Mouse (Mus musculus): ENCODE results near the gene Slc26a10.
A peak's percentile ranks its signal among the peaks of the same experiment; 100 is the strongest.

Gene Slc26a10

GRCm38 (mm10) chr10:127183759-127184158 is 3.3 kb upstream of the Slc26a10 start:
- DNase-seq (ENCODE audit: low spot score in 2 of 2), result no peak

GRCm38 (mm10) chr10:127182624-127183023 is 2.2 kb upstream of the Slc26a10 start:
- no peak for DNase-seq (ENCODE audit: low spot score in 2 of 2)

GRCm38 (mm10) chr10:127181566-127181965 is 1.1 kb upstream of the Slc26a10 start:
- DNase-seq (ENCODE audit: low spot score in 2 of 2), result no peak

- DNase-seq (ENCODE audit: low spot score in 2 of 2), result no peak
These were observed 226 bp upstream of the Slc26a10 start for GRCm38 (mm10) chr10:127180695-127181047.

GRCm38 (mm10) chr10:127178286-127179027 is 2.0 kb downstream of the Slc26a10 start:
- no peak for DNase-seq (ENCODE audit: low spot score in 2 of 2)

- DNase-seq (ENCODE audit: low spot score in 2 of 2), result peak in 1 of 2 experiments; percentile 71
These were observed 2.7 kb downstream of the Slc26a10 start for GRCm38 (mm10) chr10:127177719-127178118.

DNA sequence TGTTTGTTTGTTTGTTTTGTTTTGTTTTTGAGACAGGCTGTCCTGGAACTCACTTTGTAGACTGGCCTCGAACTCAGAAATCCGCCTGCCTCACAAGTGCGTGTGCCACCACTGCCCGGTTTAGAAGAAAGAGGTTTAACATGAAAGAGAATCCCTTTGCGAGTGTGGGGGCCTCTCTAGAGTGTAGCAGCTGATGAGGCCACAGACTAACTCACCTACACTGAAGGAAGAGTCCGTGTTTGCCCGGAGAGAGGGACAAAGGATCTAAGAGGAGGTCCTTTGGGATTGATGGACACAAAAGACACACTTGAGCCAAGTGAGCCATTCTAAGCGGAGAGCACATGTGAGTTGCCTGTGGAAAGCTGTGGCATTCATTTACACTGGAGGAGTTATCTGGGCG is 3.2 kb downstream of the Slc26a10 start:
- DNase-seq (ENCODE audit: low spot score in 2 of 2), result no peak

- DNase-seq (ENCODE audit: low spot score in 2 of 2), result no peak
These were observed 3.7 kb downstream of the Slc26a10 start for GRCm38 (mm10) chr10:127176756-127177155.

GRCm38 (mm10) chr10:127176228-127176627 is 4.2 kb downstream of the Slc26a10 start:
- DNase-seq (ENCODE audit: low spot score in 2 of 2), result no peak

DNA sequence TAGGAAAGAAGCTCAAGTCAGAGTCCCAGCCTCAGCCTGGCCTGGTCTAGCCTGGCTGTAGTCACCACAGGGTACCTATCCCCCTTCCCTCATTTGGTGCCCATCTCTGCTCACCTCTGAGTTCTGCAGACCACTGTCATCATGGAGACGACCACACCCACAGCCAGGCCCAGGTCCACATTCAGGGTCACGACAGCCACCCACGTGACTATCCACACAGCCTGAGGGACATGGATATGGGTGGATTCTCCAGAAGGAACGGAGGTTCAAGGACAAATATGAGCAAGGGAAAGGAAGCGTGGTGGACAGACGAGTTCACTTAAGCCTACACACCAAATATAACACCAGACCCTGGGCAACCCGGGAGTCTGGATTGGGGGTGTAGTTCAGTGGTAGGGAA is 6.3 kb downstream of the Slc26a10 start:
- DNase-seq (ENCODE audit: low spot score in 2 of 2), result no peak

- no peak for DNase-seq (ENCODE audit: low spot score in 2 of 2)
These were observed 7.0 kb downstream of the Slc26a10 start for GRCm38 (mm10) chr10:127173148-127174065.

GRCm38 (mm10) chr10:127171631-127172200 is 8.7 kb downstream of the Slc26a10 start:
- no peak for DNase-seq (ENCODE audit: low spot score in 2 of 2)

- DNase-seq (ENCODE audit: low spot score in 2 of 2), result peak in 1 of 2 experiments; percentile 59
These were observed 9.6 kb downstream of the Slc26a10 start for GRCm38 (mm10) chr10:127170837-127171272.

GRCm38 (mm10) chr10:127170002-127170401 is 10.4 kb downstream of the Slc26a10 start:
- DNase-seq (ENCODE audit: low spot score in 2 of 2), result no peak

DNA sequence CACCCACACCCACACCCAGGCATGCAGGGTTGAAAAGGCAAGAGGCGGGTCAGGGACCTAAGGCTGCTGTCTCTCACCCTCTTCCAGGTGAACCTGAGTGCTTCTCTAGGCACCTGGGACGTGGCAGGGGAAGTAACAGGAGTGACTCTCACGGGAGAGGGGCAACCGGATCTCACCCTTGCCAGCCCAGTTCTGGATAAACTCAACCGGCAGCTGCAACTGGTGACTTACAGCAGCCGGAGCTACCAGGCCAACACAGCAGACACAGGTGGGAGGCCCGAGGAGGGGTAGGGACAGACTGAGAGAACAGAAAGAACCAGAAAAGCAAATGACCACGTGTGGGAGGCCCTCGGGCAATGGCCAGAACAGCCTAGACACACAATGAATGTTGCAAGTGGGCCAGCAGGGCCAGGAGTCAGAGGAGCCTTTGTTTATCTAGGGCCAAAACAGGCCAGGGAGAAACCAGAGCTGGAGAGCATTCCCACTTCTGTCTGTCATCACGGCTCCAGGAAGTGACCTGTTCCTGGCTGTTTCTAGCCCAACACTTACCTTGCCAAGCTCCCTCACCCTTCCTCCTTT is 12.7 kb downstream of the Slc26a10 start:
- DNase-seq (ENCODE audit: low spot score in 2 of 2), result no peak

- no peak for DNase-seq (ENCODE audit: low spot score in 2 of 2)
These were observed 13.5 kb downstream of the Slc26a10 start for GRCm38 (mm10) chr10:127166771-127167613.

DNA sequence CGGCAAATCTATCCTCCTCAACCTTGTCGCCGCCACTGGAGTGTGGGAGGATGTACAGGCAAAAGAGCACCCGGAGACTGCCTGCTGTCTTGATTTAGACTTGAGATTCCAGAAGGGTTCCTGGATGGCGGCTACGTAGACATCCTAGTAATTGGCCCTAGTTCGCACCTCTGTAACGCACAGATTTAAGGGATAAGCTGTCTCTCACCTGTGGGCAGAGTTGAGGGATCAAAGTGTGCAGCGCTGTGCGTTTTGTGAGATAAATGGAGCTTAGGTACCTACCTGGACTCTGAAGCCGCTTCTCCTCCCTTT is 14.1 kb downstream of the Slc26a10 start:
- no peak for DNase-seq (ENCODE audit: low spot score in 2 of 2)

DNA sequence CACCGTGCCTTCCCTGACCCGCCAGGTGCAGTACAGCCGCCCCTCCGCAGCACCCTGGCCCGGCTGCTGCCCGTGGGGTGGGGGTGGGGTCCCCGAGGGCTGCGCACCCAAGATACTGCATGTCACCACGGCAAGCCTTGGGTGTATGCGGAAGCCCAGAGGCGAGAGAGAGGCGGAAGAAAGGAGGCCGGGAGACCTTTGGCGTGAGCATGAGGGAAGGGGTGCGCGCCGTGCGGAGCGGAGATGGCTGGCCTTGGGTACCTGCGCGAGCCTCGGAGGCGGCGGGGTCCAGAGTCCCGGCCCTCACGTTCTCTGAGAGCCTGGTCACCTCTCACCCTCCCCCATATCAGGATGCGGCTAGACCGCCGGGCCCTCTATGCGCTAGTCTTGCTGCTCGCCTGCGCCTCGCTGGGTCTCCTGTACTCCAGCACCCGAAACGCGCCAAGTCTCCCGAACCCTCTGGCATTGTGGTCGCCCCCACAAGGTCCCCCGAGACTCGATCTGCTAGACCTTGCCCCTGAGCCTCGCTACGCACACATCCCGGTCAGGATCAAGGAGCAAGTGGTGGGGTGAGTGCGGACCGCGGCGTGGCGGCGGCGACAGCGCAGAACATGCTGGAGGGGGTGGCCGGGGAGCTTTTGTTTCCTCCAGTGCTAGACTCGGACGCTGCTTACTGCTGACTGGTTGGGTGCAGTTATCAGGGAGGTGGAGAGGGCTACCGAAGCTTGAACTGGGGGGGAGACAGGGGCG is 14.6 kb downstream of the Slc26a10 start:
- DNase-seq (ENCODE audit: low spot score in 2 of 2), result no peak

GRCm38 (mm10) chr10:127165354-127165653 is 15.1 kb downstream of the Slc26a10 start:
- DNase-seq (ENCODE audit: low spot score in 2 of 2), result no peak

DNA sequence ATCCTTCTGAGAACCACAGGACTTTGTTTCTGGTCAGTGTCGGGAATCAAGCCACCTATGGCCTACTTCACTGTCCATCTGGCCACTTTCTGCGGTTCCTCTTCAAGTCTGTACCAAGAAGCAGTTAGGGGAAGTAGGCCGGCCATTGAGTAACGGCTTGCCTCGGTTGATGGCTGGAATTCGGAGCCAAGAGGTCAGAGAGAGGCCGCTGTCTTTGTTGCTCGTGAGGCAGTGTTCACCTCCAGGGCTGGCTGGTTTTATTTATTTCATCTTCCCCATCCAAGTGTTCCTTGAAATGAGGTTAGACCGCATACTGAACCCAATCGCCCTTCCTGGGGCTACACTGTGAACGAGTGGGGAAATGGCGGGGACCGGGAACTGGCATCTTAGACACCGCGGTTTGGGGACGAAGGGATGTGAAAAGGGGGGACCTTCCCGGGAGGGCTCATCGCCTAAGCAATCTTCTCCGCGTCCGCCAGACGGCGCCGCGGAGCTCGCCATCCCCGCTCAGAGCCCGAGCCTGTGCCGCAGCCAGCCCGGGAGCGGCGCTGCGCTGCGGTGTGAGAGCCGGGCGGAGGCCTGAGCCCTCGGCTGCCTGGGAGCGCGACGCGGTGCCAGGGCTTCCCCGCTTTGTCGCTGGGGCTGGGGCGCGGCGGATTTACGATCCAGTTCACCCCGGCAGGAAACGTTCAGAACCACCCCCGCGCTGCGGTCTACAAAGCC is 15.7 kb downstream of the Slc26a10 start, which contains the start of gene B4galnt1:
B4galnt1 (plus strand) TSS at position 595 of the 723 bp plus-strand sequence.
- peak in 1 of 2 experiments; percentile 69 for DNase-seq (ENCODE audit: low spot score in 2 of 2)
